Mouse (Mus musculus): Measurements from ENCODE around the gene 2010111I01Rik.

GRCm38 (mm10) chr13:63102848-63103585 is 138.3 kb downstream of the 2010111I01Rik start:
- TF ChIP-seq CTCF (IDR thresholded peaks at IDR 0.05; ENCODE audit: borderline replicate concordance, insufficient read depth, low read length), result no peak
- no peak for TF ChIP-seq POLR2A (IDR thresholded peaks at IDR 0.05; ENCODE audit: low read depth, low read length)

Data from embryonic fibroblast, embryonic 13.5 days (primary cell).